Mouse (Mus musculus): ENCODE results near the gene Bdnf.

GRCm38 (mm10) chr2:109749964-109750363 is 75.5 kb downstream of the Bdnf start:
- TF ChIP-seq CTCF (IDR thresholded peaks at IDR 0.05; ENCODE audit: low read depth) (no peak), EP300 (optimal IDR thresholded peaks at IDR 0.05) (no peak)
